Mouse (Mus musculus) C2C12 (cell line): ENCODE data around the gene Cfap100. TPM values are rescaled to one million over a fixed set of nuclear protein-coding genes. Genes with fewer than 3 reads are reported as not detected.

Source experiments
- H3K27me3 ChIP-seq: one replicate; pipeline ENCODE4 v1.6.1; 2011; ENCODE audit not compliant: control insufficient read depth, insufficient read depth, insufficient read length
- H3K36me3 ChIP-seq: one replicate; pipeline ENCODE4 v1.6.1; 2011; ENCODE audit not compliant: control insufficient read depth, insufficient read depth
- H3K4me3 ChIP-seq: one replicate; pipeline ENCODE4 v1.5.1; 2011; ENCODE audit warnings: mild to moderate bottlenecking, control low read depth; ENCODE audit not compliant: poor library complexity, insufficient read depth, severe bottlenecking
- H3K79me2 ChIP-seq: one replicate; pipeline ENCODE4 v1.6.1; 2011; ENCODE audit not compliant: control insufficient read depth, insufficient read depth
- H3K79me3 ChIP-seq: one replicate; pipeline ENCODE4 v1.6.1; 2011; ENCODE audit warnings: low read depth, control low read depth
- H3ac ChIP-seq: one replicate; pipeline ENCODE3; 2011; ENCODE audit warnings: low read depth; ENCODE audit not compliant: control insufficient read depth, insufficient read length
- CEBPB ChIP-seq: IDR thresholded peaks from one replicate; pipeline ENCODE4 v1.6.1; 2011; ENCODE audit warnings: low read depth, mild to moderate bottlenecking, control low read depth, moderate library complexity
- CTCF ChIP-seq: IDR thresholded peaks from one replicate; pipeline ENCODE4 v1.5.1; 2011; ENCODE audit not compliant: control insufficient read depth, insufficient read depth, insufficient read length
- FOSL1 ChIP-seq: IDR thresholded peaks from one replicate; pipeline ENCODE4 v1.8.0; 2011; ENCODE audit warnings: mild to moderate bottlenecking, low read length; ENCODE audit not compliant: poor library complexity, insufficient read depth, severe bottlenecking
- MAX ChIP-seq: IDR thresholded peaks from one replicate; pipeline ENCODE4 v1.6.1; 2011; ENCODE audit warnings: mild to moderate bottlenecking, control low read depth
- MYOD1 ChIP-seq: IDR thresholded peaks from one replicate; pipeline ENCODE4 v1.6.1; 2011; ENCODE audit warnings: low read depth; ENCODE audit not compliant: control insufficient read depth, insufficient read length
- MYOG ChIP-seq: IDR thresholded peaks from one replicate; pipeline ENCODE4 v1.6.1; 2011; ENCODE audit not compliant: control insufficient read depth, insufficient read length; ENCODE audit errors: extremely low read depth
- USF1 ChIP-seq: IDR thresholded peaks from one replicate; pipeline ENCODE4 v1.6.1; 2011; ENCODE audit warnings: low read depth, mild to moderate bottlenecking, control low read depth, moderate library complexity
- polyA plus RNA-seq: library from polyadenylated mRNA; unstranded; fragments of >200 nt; fragmentation: generic; extraction: Trizol; gene quantifications from one replicate; pipeline ENCODE4 v1.2.1, GENCODE M21; 2012; ENCODE audit warnings: missing spikeins

Gene Cfap100
- polyA plus RNA-seq, 1 experiment: 0.02 TPM

GRCm38 (mm10) chr6:90473630-90474360 is 45.2 kb upstream of the Cfap100 start:
- H3K79me2 ChIP-seq: no peaks in the 10 kb centered on the region
- H3K27me3 ChIP-seq: peaks cover 21% of the 10 kb centered on the region
- TF ChIP-seq FOSL1: no peak
- TF ChIP-seq CEBPB: no peak
- TF ChIP-seq MYOG: no peak
- no peak for TF ChIP-seq MAX
- no peak for TF ChIP-seq CTCF
- no peak for TF ChIP-seq MYOD1
- no peak for TF ChIP-seq USF1
- H3K4me3 ChIP-seq: no peak overlapping the region
- no peaks in the 10 kb centered on the region for H3K79me3 ChIP-seq
- H3ac ChIP-seq: no peak overlapping the region
- no peaks in the 10 kb centered on the region for H3K36me3 ChIP-seq

DNA sequence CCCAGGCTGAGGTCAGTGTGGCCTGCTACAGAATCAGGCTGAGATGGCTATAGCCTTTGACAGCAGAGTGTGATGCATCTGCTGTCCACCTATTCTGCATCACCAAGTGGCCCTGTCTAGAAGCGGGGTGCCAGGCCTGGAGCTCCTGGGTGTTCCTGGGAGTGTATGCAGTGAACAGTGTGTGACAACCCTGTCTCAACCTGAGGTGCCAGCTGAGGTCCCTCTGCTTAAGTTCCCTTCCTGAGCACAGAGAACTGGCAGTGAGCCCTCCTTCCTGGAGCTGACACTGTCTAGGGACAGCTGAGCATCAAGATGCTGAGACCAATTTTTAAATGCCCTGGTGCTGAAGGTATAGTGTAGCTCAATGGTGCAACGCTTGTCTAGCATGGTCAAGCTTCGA is 44.1 kb upstream of the Cfap100 start:
- peaks cover 21% of the 10 kb centered on the region for H3K27me3 ChIP-seq
- H3K79me3 ChIP-seq: no peaks in the 10 kb centered on the region
- no peak overlapping the region for H3K4me3 ChIP-seq
- H3ac ChIP-seq: no peak overlapping the region
- TF ChIP-seq CTCF (no peak), MYOG (no peak), MAX (no peak), CEBPB (no peak)
- no peaks in the 10 kb centered on the region for H3K36me3 ChIP-seq
- H3K79me2 ChIP-seq: no peaks in the 10 kb centered on the region

DNA sequence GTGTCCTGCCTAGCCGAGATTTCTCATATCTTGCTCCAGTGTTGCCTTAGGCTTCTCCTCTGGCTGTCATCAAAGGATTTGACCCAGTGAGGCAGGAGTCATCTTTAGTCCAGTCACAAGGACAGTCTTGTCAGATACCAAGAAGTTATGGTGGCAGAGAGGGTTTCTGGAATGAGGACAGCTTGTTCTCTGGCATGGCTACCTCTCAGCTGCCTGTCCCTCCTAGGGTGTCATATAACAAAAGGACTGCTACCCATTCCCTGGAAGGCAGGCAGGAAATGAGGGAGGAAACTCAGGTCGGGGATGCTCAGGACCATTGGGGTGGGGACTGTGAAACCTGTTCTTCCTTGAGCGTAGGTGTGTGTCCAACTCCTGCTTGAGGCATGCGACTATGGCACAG is 43.5 kb upstream of the Cfap100 start:
- no peaks in the 10 kb centered on the region for H3K79me2 ChIP-seq
- H3K79me3 ChIP-seq: no peaks in the 10 kb centered on the region
- H3ac ChIP-seq: no peak overlapping the region

GRCm38 (mm10) chr6:90470947-90471541 is 42.4 kb upstream of the Cfap100 start:
- Histone ChIP-seq H3K36me3 (no peaks in the 10 kb centered on the region), H3K27me3 (peaks cover 24% of the 10 kb centered on the region), H3K79me3 (no peaks in the 10 kb centered on the region), H3K4me3 (no peak overlapping the region), H3K79me2 (no peaks in the 10 kb centered on the region), H3ac (no peak overlapping the region)
- TF ChIP-seq FOSL1 (no peak), CTCF (no peak), CEBPB (no peak), MAX (no peak)

More for the DNA sequence above, 43.5 kb upstream of the Cfap100 start:
- TF ChIP-seq MAX (no peak), CTCF (no peak), FOSL1 (no peak), MYOG (no peak), MYOD1 (no peak), CEBPB (no peak)
- Histone ChIP-seq H3K4me3 (no peak overlapping the region), H3K27me3 (peaks cover 21% of the 10 kb centered on the region), H3K36me3 (no peaks in the 10 kb centered on the region)

- TF ChIP-seq CEBPB: no peak
- no peak for TF ChIP-seq USF1
- no peak for TF ChIP-seq MYOG
- TF ChIP-seq MYOD1: no peak
- TF ChIP-seq MAX: no peak
- no peak for TF ChIP-seq CTCF
- TF ChIP-seq FOSL1: no peak
- Histone ChIP-seq H3K36me3 (no peaks in the 10 kb centered on the region), H3K79me3 (no peaks in the 10 kb centered on the region), H3K27me3 (peaks cover 24% of the 10 kb centered on the region), H3ac (no peak overlapping the region), H3K4me3 (no peak overlapping the region), H3K79me2 (no peaks in the 10 kb centered on the region)
Measured at GRCm38 (mm10) chr6:90470255-90470654, 41.7 kb upstream of the Cfap100 start.

DNA sequence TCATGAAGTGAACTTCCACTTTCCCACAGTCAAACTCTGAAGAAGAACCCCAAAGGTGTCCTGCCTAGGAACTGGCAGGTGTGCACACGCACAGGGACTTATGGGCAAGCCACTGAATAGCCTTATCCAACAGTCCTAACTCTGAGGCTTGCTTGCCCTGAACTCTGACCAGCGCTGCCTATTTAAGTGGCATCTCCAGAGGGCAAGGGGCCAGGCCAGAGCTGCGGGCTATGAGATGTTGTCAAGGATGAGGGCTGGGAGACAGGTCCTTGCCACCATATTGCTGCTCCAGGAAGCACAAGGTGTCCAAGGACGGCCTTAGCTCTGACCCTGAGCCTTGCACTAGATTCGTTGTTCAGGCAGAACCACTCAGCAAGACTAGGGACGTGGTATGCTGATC is 40.4 kb upstream of the Cfap100 start:
- Histone ChIP-seq H3K36me3 (no peaks in the 10 kb centered on the region), H3K79me2 (no peaks in the 10 kb centered on the region), H3K4me3 (no peak overlapping the region), H3K27me3 (peaks cover 24% of the 10 kb centered on the region), H3K79me3 (no peaks in the 10 kb centered on the region), H3ac (no peak overlapping the region)
- no peak for TF ChIP-seq CTCF
- no peak for TF ChIP-seq MYOD1
- no peak for TF ChIP-seq MYOG
- no peak for TF ChIP-seq CEBPB
- no peak for TF ChIP-seq FOSL1
- no peak for TF ChIP-seq MAX
- TF ChIP-seq USF1: no peak
